ENCODE assay signal across 8 mouse cellular contexts in genomic region chr11:75965674-75966400, GRCm38 (mm10). TPM values are rescaled to one million over a fixed set of nuclear protein-coding genes. Genes with fewer than 3 reads are reported as not detected.
DNase-seq lines count a peak whose midpoint lies in the region; ATAC-seq and TF ChIP-seq lines count a peak whose summit lies in the region.

No protein-coding gene starts in this region.

- peak overlapping the region; percentile 86 for H3K9ac ChIP-seq in heart, embryonic 16.5 days (ENCODE audit: low read length)
- H3K9ac ChIP-seq in MEL (ENCODE audit: control insufficient read depth, low read depth, low read length, poor library complexity, severe bottlenecking): peak overlapping the region; percentile 90
- H3K9ac ChIP-seq in forebrain, embryonic 13.5 days: peak overlapping the region; percentile 67
- peak overlapping the region; percentile 47; the same call in 1 of the 2 replicates for H3K9ac ChIP-seq in limb, embryonic 15.5 days

- H3K27me3 ChIP-seq in heart, embryonic 16.5 days (ENCODE audit: control insufficient read depth, insufficient read depth, low read length): peaks cover 24% of the 10 kb centered on the region
- H3K27me3 ChIP-seq in MEL (ENCODE audit: control insufficient read depth in 1 of 2, insufficient read depth in 2 of 2, low read length in 2 of 2): no peaks in the 10 kb centered on the region
- peaks cover 10% of the 10 kb centered on the region for H3K27me3 ChIP-seq in forebrain, embryonic 13.5 days
- peaks cover 17% of the 10 kb centered on the region for H3K27me3 ChIP-seq in limb, embryonic 15.5 days

- no peaks in the 10 kb centered on the region for H3K9me3 ChIP-seq in heart, embryonic 16.5 days (replicated peaks; ENCODE audit: control insufficient read depth, low read length)
- no peaks in the 10 kb centered on the region for H3K9me3 ChIP-seq in MEL (replicated peaks; ENCODE audit: insufficient read depth, low read length)
- no peaks in the 10 kb centered on the region for H3K9me3 ChIP-seq in forebrain, embryonic 13.5 days (replicated peaks)
- H3K9me3 ChIP-seq in limb, embryonic 15.5 days: no peaks in the 10 kb centered on the region

- no peak for ATAC-seq in heart, embryonic 16.5 days (replicated peaks; ENCODE audit: extremely low read depth, insufficient read depth, low FRiP score)
- ATAC-seq in forebrain, embryonic 13.5 days: no peak
- ATAC-seq in limb, embryonic 15.5 days (ENCODE audit: insufficient number of reproducible peaks, low FRiP score, low TSS enrichment, low read depth): no peak

- H3K4me1 ChIP-seq in heart, embryonic 16.5 days (ENCODE audit: control insufficient read depth, insufficient read depth, low read length): peaks cover 8% of the 10 kb centered on the region
- peaks cover 0 to 6% of the 10 kb centered on the region in 2 experiments; a peak in 2 of 4 replicates for H3K4me1 ChIP-seq in MEL (ENCODE audit: control insufficient read depth in 1 of 2, insufficient read depth in 2 of 2, low read length in 2 of 2)
- H3K4me1 ChIP-seq in forebrain, embryonic 13.5 days: peaks cover 50% of the 10 kb centered on the region
- peaks cover 25% of the 10 kb centered on the region for H3K4me1 ChIP-seq in limb, embryonic 15.5 days

- peak overlapping the region; percentile 0; the same call in 1 of the 2 replicates for H3K27ac ChIP-seq in heart, embryonic 16.5 days (ENCODE audit: low read length)
- peak overlapping the region; percentile 39; the same call in 1 of the 2 replicates for H3K27ac ChIP-seq in MEL (ENCODE audit: control insufficient read depth, low read depth, low read length)
- H3K27ac ChIP-seq in forebrain, embryonic 13.5 days: no peak overlapping the region
- no peak overlapping the region for H3K27ac ChIP-seq in limb, embryonic 15.5 days

- no peak for TF ChIP-seq CTCF in MEL (IDR thresholded peaks at IDR 0.05 in 2 of 3, conservative IDR thresholded peaks at IDR 0.05 in 1 of 3; ENCODE audit: control insufficient read depth in 1 of 3, insufficient read depth in 1 of 3, low read depth in 2 of 3, low read length in 3 of 3, poor library complexity in 1 of 3, severe bottlenecking in 1 of 3)

- no peaks in the 10 kb centered on the region for H3K36me3 ChIP-seq in heart, embryonic 16.5 days (ENCODE audit: control insufficient read depth, insufficient read depth)
- no peaks in the 10 kb centered on the region for H3K36me3 ChIP-seq in MEL (ENCODE audit: control insufficient read depth in 1 of 2, insufficient read depth in 2 of 2, low read length in 2 of 2)
- no peaks in the 10 kb centered on the region for H3K36me3 ChIP-seq in forebrain, embryonic 13.5 days (ENCODE audit: poor library complexity, severe bottlenecking)
- no peaks in the 10 kb centered on the region for H3K36me3 ChIP-seq in limb, embryonic 15.5 days

- TF ChIP-seq RAD21 in MEL (IDR thresholded peaks at IDR 0.05; ENCODE audit: low read depth, low read length): no peak

- 17% methylated on average over 28 of the region's 28 CpGs for WGBS in heart, embryonic 16.5 days
- WGBS in forebrain, embryonic 13.5 days: 5% methylated on average over 28 of the region's 28 CpGs
- WGBS in limb, embryonic 15.5 days: 9% methylated on average over 28 of the region's 28 CpGs

- peak overlapping the region; percentile 82 for H3K4me3 ChIP-seq in heart, embryonic 16.5 days (ENCODE audit: low read length)
- H3K4me3 ChIP-seq in MEL (ENCODE audit: control insufficient read depth in 1 of 2, insufficient read depth in 1 of 2, low read depth in 2 of 2, low read length in 2 of 2): peak overlapping the region; percentile 93
- H3K4me3 ChIP-seq in forebrain, embryonic 13.5 days: peak overlapping the region; percentile 61
- H3K4me3 ChIP-seq in limb, embryonic 15.5 days: peak overlapping the region; percentile 62

- no peak for TF ChIP-seq POLR2A in MEL (IDR thresholded peaks at IDR 0.05; ENCODE audit: control insufficient read depth in 1 of 2, insufficient read depth in 1 of 2, low read depth in 1 of 2, low read length in 2 of 2, poor library complexity in 1 of 2)

- no peak for TF ChIP-seq EP300 in MEL (IDR thresholded peaks at IDR 0.05; ENCODE audit: low read depth in 1 of 2, low read length in 2 of 2)

- peaks cover 3% of the 10 kb centered on the region; the same call in 1 of the 2 replicates for H3K79me2 ChIP-seq in MEL (ENCODE audit: control insufficient read depth, insufficient read depth, low read length, poor library complexity)

- H3K4me2 ChIP-seq in heart, embryonic 16.5 days (ENCODE audit: low read depth, low read length): peak overlapping the region; percentile 98
- peak overlapping the region; percentile 97 for H3K4me2 ChIP-seq in forebrain, embryonic 13.5 days
- H3K4me2 ChIP-seq in limb, embryonic 15.5 days: peak overlapping the region; percentile 97

- intact Hi-C loops in heart, postnatal 14 days (cut with DNase I): loop anchor here (1.0 to 5.0 kb wide), 4 partner anchors 34 to 251 kb away; no protein-coding TSS in a partner anchor

- no peak for DNase-seq in heart, postnatal 14 days
- peak; percentile 35 for DNase-seq in MEL (ENCODE audit: low read depth, low spot score)
- peak; percentile 10 for DNase-seq in yolk sac, embryonic 10.5 days (ENCODE audit: low spot score)
- no peak for DNase-seq in cerebellum, postnatal 25 days
- no peak for DNase-seq in frontal cortex, adult 2 months (ENCODE audit: extremely low spot score in 1 of 2, low spot score in 1 of 2)

TF ChIP-seq in MEL, 35 proteins besides CTCF, POLR2A, EP300 and RAD21:
- TF ChIP-seq MAX (IDR thresholded peaks at IDR 0.05; ENCODE audit: low read length) (no peak), CHD1 (IDR thresholded peaks at IDR 0.05; ENCODE audit: low read depth, low read length) (no peak), TCF12 (IDR thresholded peaks at IDR 0.05; ENCODE audit: low read depth, low read length) (no peak), POLR2AphosphoS2 (IDR thresholded peaks at IDR 0.05; ENCODE audit: low read length) (no peak), TBP (IDR thresholded peaks at IDR 0.05; ENCODE audit: low read depth, low read length) (no peak), HCFC1 (IDR thresholded peaks at IDR 0.05; ENCODE audit: low read depth, low read length) (no peak), UBTF (IDR thresholded peaks at IDR 0.05; ENCODE audit: borderline replicate concordance, insufficient read depth, low read depth, low read length) (no peak), MAFK (IDR thresholded peaks at IDR 0.05; ENCODE audit: borderline replicate concordance, low read depth, low read length) (no peak), MEF2A (IDR thresholded peaks at IDR 0.05; ENCODE audit: extremely low read depth, insufficient replicate concordance, low read depth, low read length, poor library complexity, severe bottlenecking) (no peak), BHLHE40 (IDR thresholded peaks at IDR 0.05; ENCODE audit: borderline replicate concordance, low read depth, low read length) (no peak), MYC (IDR thresholded peaks at IDR 0.05; ENCODE audit: low read depth, low read length) (no peak), GATA1 (IDR thresholded peaks at IDR 0.05; ENCODE audit: low read depth, low read length) (no peak), POLR2AphosphoS5 (IDR thresholded peaks at IDR 0.05; ENCODE audit: borderline replicate concordance, low read depth, low read length) (no peak), MAZ (IDR thresholded peaks at IDR 0.05; ENCODE audit: low read depth, low read length) (no peak)

RNA-seq across cellular contexts. Expression of gene Rph3al, which starts 27.6 kb away (rescaled TPM):
- 6.6 TPM in 2 replicates for polyA plus RNA-seq in heart, embryonic 16.5 days (2015; fragmentation: Nextera tagmentation; extraction: Ambion mirVana)
- 10 to 100 TPM; 12.8 to 16.6 TPM for total RNA-seq in heart, postnatal 14 days (2021)
- total RNA-seq in MEL (2012; rRNA removed): 7.1 and 9.4 TPM in 2 replicates
- 10 to 100 TPM in 1 of 2 experiments, not detected in 1; 23.0 TPM for polyA plus RNA-seq in MEL (2012; ENCODE audit: insufficient read depth in 1 of 2, insufficient read length in 2 of 2, low read depth in 1 of 2, low replicate concordance in 2 of 2, missing spikeins in 1 of 2)
- 1.1 and 1.3 TPM in 2 replicates for polyA plus RNA-seq in forebrain, embryonic 13.5 days (2015; fragmentation: Nextera tagmentation; extraction: Ambion mirVana)
- polyA plus RNA-seq in limb, embryonic 15.5 days (2015; fragmentation: Nextera tagmentation; extraction: Ambion mirVana): 1.9 and 2.5 TPM in 2 replicates
- polyA plus RNA-seq in frontal cortex, adult 2 months (2012; rRNA removed): 0.84 and 1.1 TPM in 2 replicates

RNA-seq across cellular contexts. Expression of gene 1700016K19Rik, which starts 33.9 kb away (rescaled TPM):
- polyA plus RNA-seq in heart, embryonic 16.5 days (2015; fragmentation: Nextera tagmentation; extraction: Ambion mirVana): 0.93 and 1.7 TPM in 2 replicates
- under 1 TPM in 1 of 2 experiments, not detected in 1; 0.62 TPM for total RNA-seq in heart, postnatal 14 days (2021)
- total RNA-seq in MEL (2012; rRNA removed): not detected in 2 replicates
- under 1 TPM in 1 of 2 experiments, not detected in 1; 0.25 TPM for polyA plus RNA-seq in MEL (2012; ENCODE audit: insufficient read depth in 1 of 2, insufficient read length in 2 of 2, low read depth in 1 of 2, low replicate concordance in 2 of 2, missing spikeins in 1 of 2)
- 1.5 and 1.9 TPM in 2 replicates for polyA plus RNA-seq in forebrain, embryonic 13.5 days (2015; fragmentation: Nextera tagmentation; extraction: Ambion mirVana)
- 0.84 and 1.1 TPM in 2 replicates for polyA plus RNA-seq in limb, embryonic 15.5 days (2015; fragmentation: Nextera tagmentation; extraction: Ambion mirVana)
- 8.4 and 9.1 TPM in 2 replicates for polyA plus RNA-seq in frontal cortex, adult 2 months (2012; rRNA removed)

Comparison
In these comparisons a context has a peak if more than half of its experiments do, and no peak if none do; other contexts are left out.
1. H3K27ac ChIP-seq: peak in heart, embryonic 16.5 days (single experiment) and MEL (single experiment); none in forebrain, embryonic 13.5 days (single experiment) and limb, embryonic 15.5 days (single experiment).
2. DNase-seq: peak in MEL (single experiment) and yolk sac, embryonic 10.5 days (single experiment); none in heart, postnatal 14 days (0 of 2), cerebellum, postnatal 25 days (0 of 2) and frontal cortex, adult 2 months (0 of 2).
3. Peak in every context shown above with its lines, with median percentiles within 50 percentile points of each other: H3K4me2 ChIP-seq, H3K4me3 ChIP-seq and H3K9ac ChIP-seq.